In the genomic region with DNA sequence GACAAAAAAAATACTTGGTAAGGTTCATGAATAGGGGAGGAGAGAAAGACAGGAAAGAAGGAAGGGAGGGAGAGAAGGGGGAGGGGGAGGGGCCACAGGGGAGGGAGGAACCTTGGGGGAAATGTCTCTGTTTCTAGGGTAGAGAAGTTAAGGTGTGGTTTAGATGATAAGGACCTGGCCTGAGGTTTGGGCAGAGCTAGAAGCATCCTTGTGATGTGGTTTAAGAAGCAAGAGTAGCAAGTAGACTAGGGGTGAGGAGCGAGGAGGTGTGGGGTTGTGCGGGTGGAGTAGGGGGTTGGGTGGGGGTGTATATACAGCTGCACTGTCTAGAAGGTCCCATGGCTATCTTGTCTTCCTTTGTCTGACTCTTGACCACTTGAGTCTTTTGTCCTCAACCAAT, we compare ENCODE assay signal across 24 mouse cellular contexts. TPM values are rescaled to one million over a fixed set of nuclear protein-coding genes. Genes with fewer than 3 reads are reported as not detected.
A peak's percentile ranks its signal among the peaks of the same experiment; 100 is the strongest.
DNase-seq lines count a peak whose midpoint lies in the region; ATAC-seq lines count a peak whose summit lies in the region.
"Had no signal": no experiment of that assay in that cellular context is flagged by ENCODE, and none has a peak within 500 bp of the region (broad histone marks: within the 10 kb centered on the region; RNA-seq: fewer than 3 reads in every experiment).

No protein-coding gene starts in this region.

- DNase-seq in CD4-positive, CD25-positive, alpha-beta regulatory T cell, adult 2 months (ENCODE audit: low read depth, low spot score) = peak; percentile 69
- peak; percentile 63 for DNase-seq in MEL-GATA-1-ER (ENCODE audit: extremely low read depth, low read depth)
- DNase-seq in naive thymus-derived CD4-positive, alpha-beta T cell, adult 2 months (ENCODE audit: low read depth) = peak; percentile 76
- DNase-seq in thymus, postnatal 14 days = peak; percentile 55
- DNase-seq in right cerebral cortex, adult 2 months (ENCODE audit: low spot score in 2 of 2) = no peak
- no peak for DNase-seq in frontal cortex, postnatal 36 days (ENCODE audit: low spot score in 2 of 2)
- DNase-seq: adrenal gland, adult 8-10 months; B cell, adult 2 months; cerebellum, adult 11-12 months; cerebellum, postnatal 14 days; embryo, embryonic 11 days; gastrocnemius, adult 2 months; kidney, adult 9 months; kidney, postnatal 14 days; layer of hippocampus, adult 9-11 months; left cerebral cortex, postnatal 4 days; retina, postnatal 1 day had no signal

- ATAC-seq in megakaryocyte progenitor cell, adult 5-6 weeks (replicated peaks; ENCODE audit: poor library complexity) = no peak
- ATAC-seq: intestine, embryonic 16.5 days; lung, postnatal 0 days; midbrain, embryonic 13.5 days had no signal

RNA-seq across cellular contexts. Expression of a gene that starts 10.7 kb away (rescaled TPM):
- total RNA-seq in megakaryocyte progenitor cell, adult 5-6 weeks (2015) = 1.1 and 1.4 TPM in 2 replicates
- total RNA-seq in megakaryocyte progenitor cell, adult 5-6 weeks (2017) = 0.54 and 1.1 TPM in 2 replicates

RNA-seq across cellular contexts. Expression of a gene that starts 17.9 kb away (rescaled TPM):
- total RNA-seq in megakaryocyte progenitor cell, adult 5-6 weeks (2015) = not detected in 2 replicates
- total RNA-seq in megakaryocyte progenitor cell, adult 5-6 weeks (2017) = not detected in 2 replicates
- total RNA-seq: adrenal gland, adult 8-10 months; hematopoietic stem cell, adult 5-6 weeks; left cerebral cortex, adult 18-20 months; left cerebral cortex, postnatal 4 days; monocyte, adult 5-6 weeks had no signal

RNA-seq across cellular contexts. Expression of a gene that starts 33.7 kb away (rescaled TPM):
- total RNA-seq in megakaryocyte progenitor cell, adult 5-6 weeks (2015) = 65.6 and 65.7 TPM in 2 replicates
- total RNA-seq in megakaryocyte progenitor cell, adult 5-6 weeks (2017) = 60.8 and 77.7 TPM in 2 replicates

Comparison
In these comparisons a context has a peak if more than half of its experiments do, and no peak if none do; other contexts are left out.
1. DNase-seq: peak in CD4-positive, CD25-positive, alpha-beta regulatory T cell, adult 2 months (single experiment), MEL-GATA-1-ER (single experiment), naive thymus-derived CD4-positive, alpha-beta T cell, adult 2 months (single experiment) and thymus, postnatal 14 days (single experiment); none in right cerebral cortex, adult 2 months (0 of 2) and frontal cortex, postnatal 36 days (0 of 2).